Mouse (Mus musculus) spleen, adult 12 weeks (tissue): ENCODE measurements at regions not wholly inside any gene's neighbourhood (a gene's known extent, or its start where the extent isn't known, plus 50 kb on each side); places are given as distances from the start of the nearest gene placed in this dataset.
A peak's percentile ranks its signal among the peaks of the same experiment; 100 is the strongest.
"Not testable (repeated sequence)": the region's sequence is repeated elsewhere in the genome, so short reads cannot be mapped to it uniquely, and the experiment has no call there.

Source experiments
- DNase-seq: peaks from one replicate; pipeline ENCODE4 v3.0.0; 2022; ENCODE audit warnings: low spot score

GRCm38 (mm10) chr1:136680173-136680572, 55.5 kb downstream of the Zfp281 start:
- DNase-seq, result no peak

GRCm38 (mm10) chr1:136682311-136682710, 57.6 kb downstream of the Zfp281 start:
- DNase-seq, result not testable (repeated sequence)

- DNase-seq, result no peak
Measured at GRCm38 (mm10) chr1:136683061-136683531, 58.4 kb downstream of the Zfp281 start.

GRCm38 (mm10) chr1:136683561-136684131, 58.9 kb downstream of the Zfp281 start:
- DNase-seq, result no peak

- DNase-seq, result no peak
Measured at GRCm38 (mm10) chr1:136684481-136684880, 59.8 kb downstream of the Zfp281 start.

- peak; percentile 22 for DNase-seq
Measured at GRCm38 (mm10) chr1:136685191-136686060, 60.7 kb downstream of the Zfp281 start.

GRCm38 (mm10) chr1:136686467-136686866, 61.8 kb downstream of the Zfp281 start:
- no peak for DNase-seq

GRCm38 (mm10) chr1:136690068-136690467, 65.4 kb downstream of the Zfp281 start:
- no peak for DNase-seq

- no peak for DNase-seq
Measured at GRCm38 (mm10) chr1:136693421-136693820, 68.7 kb downstream of the Zfp281 start.

- DNase-seq, result no peak
Measured at GRCm38 (mm10) chr1:136694983-136695382, 70.3 kb downstream of the Zfp281 start.

GRCm38 (mm10) chr1:136696077-136696641, 71.5 kb downstream of the Zfp281 start:
- DNase-seq, result no peak

- DNase-seq, result no peak
Measured at GRCm38 (mm10) chr1:136698454-136699152, 73.9 kb downstream of the Zfp281 start.

GRCm38 (mm10) chr1:136699153-136699524, 74.4 kb downstream of the Zfp281 start:
- DNase-seq, result no peak

GRCm38 (mm10) chr1:136699571-136699970, 74.9 kb downstream of the Zfp281 start:
- no peak for DNase-seq

GRCm38 (mm10) chr1:136704139-136704538, 79.4 kb downstream of the Zfp281 start:
- no peak for DNase-seq

- no peak for DNase-seq
Measured at GRCm38 (mm10) chr1:136706509-136706908, 81.8 kb downstream of the Zfp281 start.

- no peak for DNase-seq
Measured at GRCm38 (mm10) chr1:136707394-136707793, 82.7 kb downstream of the Zfp281 start.

GRCm38 (mm10) chr1:136707866-136708265, 83.2 kb downstream of the Zfp281 start:
- no peak for DNase-seq

GRCm38 (mm10) chr1:136710196-136710595, 85.5 kb downstream of the Zfp281 start:
- DNase-seq, result no peak

- DNase-seq, result no peak
Measured at GRCm38 (mm10) chr1:136711243-136711642, 86.5 kb downstream of the Zfp281 start.

GRCm38 (mm10) chr1:136714077-136714476, 89.4 kb downstream of the Zfp281 start:
- no peak for DNase-seq

- DNase-seq, result no peak
Measured at GRCm38 (mm10) chr1:136714987-136715386, 90.3 kb downstream of the Zfp281 start.
